Mouse (Mus musculus) CD4-positive, CD25-positive, alpha-beta regulatory T cell, adult 4 months (primary cell): ENCODE results near the gene Mmd. TPM values are rescaled to one million over a fixed set of nuclear protein-coding genes. Genes with fewer than 3 reads are reported as not detected.
A peak's percentile ranks its signal among the peaks of the same experiment; 100 is the strongest.
"Not testable (repeated sequence)": the region's sequence is repeated elsewhere in the genome, so short reads cannot be mapped to it uniquely, and the experiment has no call there.

Source experiments
- ATAC-seq: one replicate; pipeline ENCODE4 v1.8.0; 2017
- polyA plus RNA-seq, 2 experiments: library from polyadenylated mRNA; unstranded; fragments of 100-300 nt; shearing (Covaris generic); gene quantifications; one replicate each; pipeline ENCODE4 v1.2.1; 2017

The Mmd gene
- polyA plus RNA-seq, 2 experiments from 2014 or later, result 20.8 to 21.5 TPM

- no peak for ATAC-seq
Observed at GRCm38 (mm10) chr11:90250189-90250588, 933 bp downstream of the Mmd start.

GRCm38 (mm10) chr11:90250730-90251129, 1.5 kb downstream of the Mmd start:
- no peak for ATAC-seq

- ATAC-seq, result no peak
Observed at GRCm38 (mm10) chr11:90251923-90252322, 2.7 kb downstream of the Mmd start.

GRCm38 (mm10) chr11:90252366-90252765, 3.1 kb downstream of the Mmd start:
- ATAC-seq, result no peak

- ATAC-seq, result no peak
Observed at GRCm38 (mm10) chr11:90254536-90254935, 5.3 kb downstream of the Mmd start.

- no peak for ATAC-seq
Observed at GRCm38 (mm10) chr11:90255687-90256086, 6.4 kb downstream of the Mmd start.

- peak; percentile 58 for ATAC-seq
Observed at GRCm38 (mm10) chr11:90256833-90257525, 7.7 kb downstream of the Mmd start.

- no peak for ATAC-seq
Observed at GRCm38 (mm10) chr11:90258321-90258927, 9.2 kb downstream of the Mmd start.

- ATAC-seq, result no peak
Observed at GRCm38 (mm10) chr11:90259071-90259470, 9.8 kb downstream of the Mmd start.

- peak; percentile 10 for ATAC-seq
Observed at GRCm38 (mm10) chr11:90259826-90260225, 10.6 kb downstream of the Mmd start.

GRCm38 (mm10) chr11:90264180-90264579, 14.9 kb downstream of the Mmd start:
- ATAC-seq, result peak; percentile 96

- no peak for ATAC-seq
Observed at GRCm38 (mm10) chr11:90265581-90265980, 16.3 kb downstream of the Mmd start.

- no peak for ATAC-seq
Observed at GRCm38 (mm10) chr11:90268934-90269333, 19.7 kb downstream of the Mmd start.

- ATAC-seq, result no peak
Observed at GRCm38 (mm10) chr11:90269398-90270123, 20.3 kb downstream of the Mmd start.

- no peak for ATAC-seq
Observed at GRCm38 (mm10) chr11:90270132-90270877, 21.0 kb downstream of the Mmd start.

- no peak for ATAC-seq
Observed at GRCm38 (mm10) chr11:90274187-90274586, 24.9 kb downstream of the Mmd start.

- ATAC-seq, result no peak
Observed at GRCm38 (mm10) chr11:90275663-90276062, 26.4 kb downstream of the Mmd start.

- ATAC-seq, result no peak
Observed at GRCm38 (mm10) chr11:90276150-90276549, 26.9 kb downstream of the Mmd start.

GRCm38 (mm10) chr11:90276561-90276960, 27.3 kb downstream of the Mmd start:
- no peak for ATAC-seq

GRCm38 (mm10) chr11:90280069-90280468, 30.8 kb downstream of the Mmd start:
- ATAC-seq, result no peak

- not testable (repeated sequence) for ATAC-seq
Observed at GRCm38 (mm10) chr11:90281943-90282342, 32.7 kb downstream of the Mmd start.

- no peak for ATAC-seq
Observed at GRCm38 (mm10) chr11:90283159-90283558, 33.9 kb downstream of the Mmd start.

- no peak for ATAC-seq
Observed at GRCm38 (mm10) chr11:90283601-90284000, 34.3 kb downstream of the Mmd start.
